Mouse (Mus musculus) heart, postnatal 4 days (tissue): ENCODE results near the gene Irf6. TPM values are rescaled to one million over a fixed set of nuclear protein-coding genes. Genes with fewer than 3 reads are reported as not detected.

Experiments used
- DNase-seq: peaks from one replicate; pipeline ENCODE4 v3.0.0; 2021
- total RNA-seq, 2 experiments: library from RNA; stranded (reverse); gene quantifications; 2 replicates each; pipeline ENCODE4 v1.2.3; 2021

Irf6 gene
- total RNA-seq, 2 experiments from 2014 or later = 6.0 to 7.5 TPM

DNA sequence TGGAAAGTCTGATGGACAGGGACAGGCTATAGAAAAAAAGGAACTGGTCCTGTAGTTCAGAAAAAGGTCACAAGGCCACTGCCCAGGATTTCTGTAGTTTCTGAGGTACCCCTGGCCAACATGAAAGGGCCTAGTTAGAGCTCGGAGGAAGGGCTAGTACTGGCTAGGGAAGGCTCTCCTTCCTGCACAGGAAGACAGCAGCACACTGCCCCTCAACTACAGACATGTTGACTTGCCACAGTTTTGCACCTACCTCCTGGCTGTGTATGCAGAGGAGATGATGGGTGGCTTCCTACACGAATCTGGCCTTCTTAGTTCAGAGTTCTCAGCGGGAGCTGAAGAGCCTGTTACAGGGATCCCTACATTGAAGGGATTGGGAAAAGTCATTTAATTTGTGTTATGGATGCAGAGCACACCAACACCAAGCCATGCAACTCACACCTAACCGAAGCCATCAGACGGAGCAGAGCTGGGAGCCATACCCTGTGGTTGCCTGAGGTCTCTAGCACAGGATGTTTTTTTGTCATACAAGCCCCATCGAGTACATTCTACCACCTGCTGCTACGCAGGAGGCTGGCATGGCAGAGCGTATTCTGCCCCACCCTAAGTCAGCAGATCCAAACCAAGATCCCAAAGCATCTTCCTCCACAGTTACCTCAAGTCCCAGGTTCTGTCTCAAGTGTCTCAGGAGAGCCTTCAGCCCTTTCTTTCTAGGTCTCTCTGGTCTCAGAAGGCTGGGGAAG is 47.9 kb downstream of the Irf6 start:
- DNase-seq = no peak

DNA sequence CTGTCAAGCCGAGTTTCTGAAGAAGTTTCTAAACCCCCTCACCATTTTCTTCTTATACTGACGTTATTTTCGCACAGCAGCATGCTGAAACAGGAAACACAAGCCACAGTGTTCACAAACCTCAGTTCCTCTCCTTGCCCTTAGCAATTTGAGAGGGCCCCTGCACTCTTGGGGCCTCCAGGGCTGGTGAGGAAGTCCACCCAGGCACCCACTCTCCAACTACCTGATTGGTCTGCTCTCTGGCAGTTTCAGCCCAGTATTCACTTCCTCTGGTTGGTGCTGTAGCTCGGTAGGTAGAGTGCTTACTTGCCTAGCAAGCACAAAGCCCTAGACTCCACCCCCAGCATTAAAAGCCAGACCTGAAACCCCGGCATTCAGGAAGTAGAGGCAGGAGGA is 48.5 kb downstream of the Irf6 start, which contains the start of gene Traf3ip3:
Traf3ip3 (minus strand) TSS at position 321 of the 396 bp plus-strand sequence.
- no peak for DNase-seq

DNA sequence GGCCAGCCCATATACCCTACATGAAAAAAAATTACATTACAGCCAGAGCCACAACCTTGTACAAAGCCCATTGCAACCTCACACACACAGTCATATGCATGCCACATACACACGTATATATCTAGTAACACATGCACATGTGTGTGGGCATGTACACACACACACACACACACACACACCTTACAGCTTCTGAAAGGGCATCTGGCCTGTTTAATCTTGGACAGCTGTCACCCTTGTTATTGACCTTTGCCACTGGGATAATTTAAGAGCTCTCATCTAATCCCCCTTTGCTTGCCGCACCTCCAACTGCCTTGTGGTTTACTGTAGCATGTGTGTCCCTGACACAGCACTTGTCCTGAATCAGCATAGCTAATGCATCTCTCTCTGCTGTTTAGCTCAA is 50.9 kb downstream of the Irf6 start:
- DNase-seq = no peak

DNA sequence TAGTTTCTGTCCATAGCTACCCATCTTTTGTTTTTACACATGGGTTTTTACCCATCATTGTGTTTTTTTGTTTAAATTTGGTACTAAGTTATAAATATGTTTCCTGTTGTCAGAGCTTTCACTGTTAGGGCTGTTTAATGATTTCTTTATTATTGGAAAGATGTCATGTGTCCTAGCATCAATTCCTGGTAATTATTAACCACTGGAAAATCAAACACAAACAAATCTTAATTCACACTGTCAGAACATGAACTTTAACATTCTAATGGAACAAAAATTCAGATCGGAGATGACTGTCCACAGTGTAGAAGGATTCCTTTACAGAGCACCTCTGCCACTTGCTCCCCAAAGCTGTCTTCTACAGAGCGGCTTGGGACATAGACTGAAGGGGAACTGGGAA is 52.5 kb downstream of the Irf6 start:
- no peak for DNase-seq

DNA sequence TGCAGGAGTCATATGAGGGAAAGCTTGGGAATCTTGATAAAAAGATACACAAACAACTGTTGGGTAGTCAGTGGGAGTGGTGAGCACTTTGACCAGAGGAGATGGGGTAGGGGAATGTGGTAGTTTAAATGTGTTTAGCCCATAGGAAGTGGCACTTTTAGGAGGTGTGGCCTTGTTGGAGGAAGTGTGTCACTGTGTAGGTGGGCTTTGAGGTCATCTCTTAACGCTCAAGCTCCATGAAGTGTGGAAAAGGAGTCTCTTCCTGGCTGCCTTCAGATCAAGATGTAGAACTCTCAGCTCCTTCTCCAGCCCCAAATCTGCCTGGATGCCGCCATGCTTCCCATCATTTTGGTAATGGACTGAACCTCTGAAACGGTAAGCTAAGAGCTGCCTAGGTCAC is 54.6 kb downstream of the Irf6 start, which contains the start of gene Lamb3:
Lamb3 (plus strand) TSS at position 197 of the 400 bp plus-strand sequence.
- DNase-seq = no peak

- DNase-seq = peak; percentile 70
Observed at GRCm38 (mm10) chr1:193208178-193208577, 55.3 kb downstream of the Irf6 start.

DNA sequence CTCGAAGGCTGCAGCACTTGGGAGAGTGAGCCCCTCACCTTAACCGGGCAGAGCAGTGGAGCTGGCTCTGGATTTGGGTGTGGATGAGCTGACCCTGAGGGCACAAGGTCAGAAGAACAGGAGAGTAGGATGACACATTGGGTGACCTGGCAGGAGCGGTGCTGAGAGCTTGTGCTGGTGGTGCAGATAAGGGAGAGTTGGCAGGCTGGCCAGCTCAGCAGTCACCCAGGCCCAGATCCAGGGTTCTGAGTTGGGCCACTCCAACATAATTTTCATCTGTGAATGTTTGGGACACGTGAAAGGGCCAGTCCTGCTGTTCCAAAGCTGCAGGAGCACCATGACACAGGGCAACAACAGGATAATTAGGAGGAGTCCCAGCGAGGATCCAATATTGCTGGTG is 58.5 kb downstream of the Irf6 start:
- peak; percentile 20 for DNase-seq

DNA sequence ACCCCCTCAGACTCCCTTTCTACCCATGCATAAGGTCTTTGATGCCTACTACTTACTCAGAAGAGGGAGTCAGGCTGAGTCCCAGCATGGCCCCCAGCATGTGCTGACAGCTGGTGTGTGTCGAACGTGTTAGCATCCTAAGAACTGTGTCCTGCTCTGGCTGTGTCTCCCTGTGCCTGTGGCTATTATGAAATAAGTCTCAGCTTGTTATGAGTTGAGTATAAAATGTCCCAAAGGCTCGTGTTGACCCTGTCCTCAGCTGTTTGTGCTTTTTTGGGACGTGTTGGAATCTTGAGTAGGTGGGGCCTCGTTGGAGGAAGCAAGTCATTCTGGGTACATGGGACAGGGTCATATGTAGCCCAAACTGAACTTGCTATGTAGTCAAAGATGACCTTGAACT is 61.1 kb downstream of the Irf6 start:
- DNase-seq = no peak

- DNase-seq = no peak
Observed at GRCm38 (mm10) chr1:193216000-193216399, 63.1 kb downstream of the Irf6 start.

- no peak for DNase-seq
Observed at GRCm38 (mm10) chr1:193220408-193220807, 67.5 kb downstream of the Irf6 start.

Other genes starting within 250 kb of the Irf6 start
- under 1 TPM; 0.29 TPM for gene Syt14, start 117.3 kb upstream of the Irf6 start, total RNA-seq
- 10 to 100 TPM; 10.2 to 11.8 TPM for gene Diexf, start 22.8 kb upstream of the Irf6 start, total RNA-seq
- gene A130010J15Rik, start 14.9 kb downstream of the Irf6 start, total RNA-seq = 1 to 10 TPM; 5.3 to 7.8 TPM
- gene Traf3ip3, start 48.6 kb downstream of the Irf6 start, total RNA-seq = 1 to 10 TPM; 1.0 to 1.4 TPM
- gene Lamb3, start 54.6 kb downstream of the Irf6 start, total RNA-seq = 1 to 10 TPM; 8.3 to 9.7 TPM
- gene Hsd11b1, start 111.0 kb downstream of the Irf6 start, total RNA-seq = 1 to 10 TPM; 1.0 to 1.5 TPM
- 10 to 100 TPM; 51.9 to 62.0 TPM for gene G0s2, start 120.1 kb downstream of the Irf6 start, total RNA-seq
- 1 to 10 TPM; 3.9 to 4.1 TPM for gene Camk1g, start 217.2 kb downstream of the Irf6 start, total RNA-seq